Mouse (Mus musculus) neural tube, embryonic 14.5 days (tissue): ENCODE measurements around the gene Il23r. TPM values are rescaled to one million over a fixed set of nuclear protein-coding genes. Genes with fewer than 3 reads are reported as not detected.

Experiments used
- ATAC-seq: fragments of 200-750 bp; cut with Nextera tagmentation; 2 replicates; pipeline ENCODE4 v1.8.0; 2017; ENCODE audit warnings: low read depth, mild to moderate bottlenecking, moderate TSS enrichment, moderate library complexity
- H3K27ac ChIP-seq: fragments of 300-500 bp; sonication (generic); 2 replicates; pipeline ENCODE4 v1.5.1; 2014; ENCODE audit warnings: low read depth, mild to moderate bottlenecking, control low read depth, low read length, moderate library complexity, mixed read lengths
- H3K27me3 ChIP-seq: fragments of 300-500 bp; sonication (generic); 2 replicates; pipeline ENCODE4 v1.6.1; 2014; ENCODE audit warnings: low read length; ENCODE audit not compliant: control insufficient read depth, insufficient read depth
- H3K36me3 ChIP-seq: fragments of 300-500 bp; sonication (generic); 2 replicates; pipeline ENCODE4 v1.6.1; 2014; ENCODE audit warnings: low read length, mixed read lengths; ENCODE audit not compliant: control insufficient read depth, insufficient read depth
- H3K4me1 ChIP-seq: fragments of 300-500 bp; sonication (generic); 2 replicates; pipeline ENCODE4 v1.6.1; 2014; ENCODE audit warnings: low read length; ENCODE audit not compliant: control insufficient read depth, insufficient read depth
- H3K4me2 ChIP-seq: fragments of 300-500 bp; sonication (generic); 2 replicates; pipeline ENCODE4 v1.6.1; 2014; ENCODE audit warnings: mild to moderate bottlenecking, low read depth, low read length, control low read depth
- H3K4me3 ChIP-seq: fragments of 300-500 bp; sonication (generic); 2 replicates; pipeline ENCODE4 v1.5.1; 2014; ENCODE audit warnings: low read depth, low read length, control low read depth, mixed read lengths
- H3K9ac ChIP-seq: fragments of 300-500 bp; sonication (generic); replicated peaks from 2 replicates; pipeline ENCODE4 v1.6.1; 2014; ENCODE audit warnings: low read depth, mild to moderate bottlenecking, control low read depth, low read length, mixed read lengths
- H3K9me3 ChIP-seq: fragments of 300-500 bp; sonication (generic); 2 replicates; pipeline ENCODE4 v1.6.1; 2016; ENCODE audit warnings: low read length; ENCODE audit not compliant: control insufficient read depth
- WGBS: fragments of 180-500 bp; shearing (Covaris S2); extraction: QIAGEN DNeasy Blood & Tissue Kit; methylation state at CpG from one replicate; pipeline ENCODE4 v1.1.7; 2014; 5-methylcytosine and 5-hydroxymethylcytosine counted together
- polyA plus RNA-seq: library from polyadenylated mRNA; unstranded; fragments of >200 nt; fragmentation: Nextera tagmentation; extraction: Ambion mirVana; gene quantifications from 2 replicates; pipeline ENCODE4 v1.2.1, GENCODE M21; 2014

Gene Il23r
- polyA plus RNA-seq, 1 experiment from 2014 or later = not detected

DNA sequence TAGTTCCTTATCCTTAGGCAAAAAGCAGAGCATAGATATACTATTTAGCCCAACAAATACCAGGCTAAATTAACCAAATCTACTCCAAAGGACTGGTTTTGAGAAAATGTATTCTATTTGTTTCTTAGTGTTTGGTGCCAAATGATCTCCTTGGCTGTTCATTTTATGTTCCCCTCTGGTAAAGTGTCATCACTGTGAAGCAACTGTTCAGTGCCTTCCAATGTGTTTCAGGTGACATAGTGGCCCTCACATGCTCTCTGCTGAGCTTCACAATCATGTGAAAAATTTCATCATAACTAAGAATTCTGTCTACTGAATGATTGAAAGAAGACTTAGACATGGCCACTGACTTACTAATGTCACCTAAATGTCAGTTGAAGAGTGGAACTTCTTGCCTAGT lies 54.6 kb downstream of the Il23r start:
- Histone ChIP-seq H3K36me3 (no peaks in the 10 kb centered on the region), H3K9ac (no peak overlapping the region), H3K4me1 (no peaks in the 10 kb centered on the region), H3K27ac (no peak overlapping the region), H3K4me3 (no peak overlapping the region), H3K27me3 (no peaks in the 10 kb centered on the region), H3K9me3 (no peaks in the 10 kb centered on the region), H3K4me2 (no peak overlapping the region)
- no peak for ATAC-seq

DNA sequence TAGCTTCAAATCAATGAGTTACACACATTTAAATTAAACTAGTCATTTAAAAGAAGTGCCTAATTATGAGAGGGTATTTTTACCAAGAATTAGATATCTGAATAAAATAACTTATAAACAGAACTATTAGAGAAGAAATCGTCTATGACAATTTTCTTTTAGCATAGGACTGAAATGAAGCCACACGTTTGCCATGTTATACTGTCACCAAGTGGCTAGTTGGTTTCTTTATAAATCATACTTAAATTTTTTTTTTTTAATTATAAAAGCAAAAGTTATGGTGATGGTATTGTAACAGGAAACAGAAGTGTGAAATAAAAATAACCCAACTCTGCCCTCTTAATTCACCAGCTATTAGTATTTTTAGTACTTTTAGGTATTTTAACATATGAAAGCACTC lies 55.4 kb downstream of the Il23r start:
- no peaks in the 10 kb centered on the region for H3K36me3 ChIP-seq
- H3K9ac ChIP-seq = no peak overlapping the region
- H3K27me3 ChIP-seq = no peaks in the 10 kb centered on the region
- no peak overlapping the region for H3K4me2 ChIP-seq
- 86% methylated on average over 2 of the region's 2 CpGs for WGBS
- no peak overlapping the region for H3K27ac ChIP-seq
- no peaks in the 10 kb centered on the region for H3K4me1 ChIP-seq
- no peak for ATAC-seq
- H3K9me3 ChIP-seq = no peaks in the 10 kb centered on the region
- no peak overlapping the region for H3K4me3 ChIP-seq

DNA sequence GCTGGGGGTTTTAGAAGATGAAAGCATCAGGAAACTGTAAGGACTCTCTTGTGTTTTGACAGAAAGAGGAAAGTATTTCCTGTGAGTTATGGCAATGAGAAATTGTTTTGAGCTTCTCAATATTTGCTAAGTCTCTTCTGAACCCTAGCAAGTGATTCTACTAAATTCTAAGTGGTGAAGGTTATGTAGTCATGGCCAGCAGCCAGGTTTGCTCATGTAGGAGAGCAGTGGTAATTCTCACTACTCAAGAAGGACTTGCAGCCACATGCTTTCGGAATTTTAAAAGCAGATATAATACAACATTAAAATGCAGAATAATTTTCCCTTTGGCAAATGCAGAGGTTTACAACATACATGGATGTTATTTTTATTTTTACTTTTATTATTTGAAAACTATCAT lies 55.9 kb downstream of the Il23r start:
- no peak overlapping the region for H3K9ac ChIP-seq
- H3K4me2 ChIP-seq = no peak overlapping the region
- no peaks in the 10 kb centered on the region for H3K4me1 ChIP-seq
- no peak overlapping the region for H3K27ac ChIP-seq
- no peak overlapping the region for H3K4me3 ChIP-seq
- 97% methylated on average over 1 of the region's 1 CpGs for WGBS
- no peaks in the 10 kb centered on the region for H3K36me3 ChIP-seq
- ATAC-seq = no peak
- no peaks in the 10 kb centered on the region for H3K27me3 ChIP-seq
- no peaks in the 10 kb centered on the region for H3K9me3 ChIP-seq

DNA sequence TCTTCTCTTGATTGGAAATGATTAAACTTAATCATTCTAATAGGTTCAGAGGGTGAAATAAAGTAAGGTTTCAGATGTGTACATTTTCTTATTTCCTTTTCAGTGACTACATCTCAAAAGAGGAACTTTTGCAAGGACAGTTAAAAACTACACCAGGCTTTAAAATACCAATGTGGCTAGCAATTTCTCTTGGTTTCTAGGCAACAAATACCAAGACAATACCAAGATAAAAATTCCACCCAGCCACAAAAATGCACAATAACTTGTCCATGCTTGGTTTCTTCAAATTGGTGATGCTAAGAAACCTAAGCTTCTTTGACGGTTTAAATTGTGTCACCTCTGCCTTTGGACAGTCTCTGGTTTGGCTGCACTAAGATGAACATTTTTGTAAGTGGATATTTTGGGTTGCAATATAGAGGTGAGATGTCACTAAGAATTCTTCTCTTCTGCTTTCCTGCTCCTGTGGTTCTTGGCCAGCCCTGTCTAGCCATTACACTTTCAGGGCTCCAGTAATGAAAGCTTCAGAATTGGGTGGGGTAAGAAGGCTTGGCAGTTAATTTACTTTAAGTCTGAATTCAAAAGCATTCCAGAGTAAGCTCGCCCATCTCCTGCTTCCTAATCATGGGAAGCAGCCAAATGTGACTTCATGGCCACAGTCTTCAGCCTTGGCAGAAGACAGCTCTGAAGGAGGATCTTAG lies 56.8 kb downstream of the Il23r start:
- WGBS = 65% methylated on average over 2 of the region's 2 CpGs
- no peak overlapping the region for H3K4me3 ChIP-seq

GRCm38 (mm10) chr6:67431808-67432207 lies 59.8 kb downstream of the Il23r start:
- Histone ChIP-seq H3K4me1 (no peaks in the 10 kb centered on the region), H3K4me3 (no peak overlapping the region), H3K36me3 (no peaks in the 10 kb centered on the region), H3K9me3 (no peaks in the 10 kb centered on the region), H3K27ac (no peak overlapping the region), H3K9ac (no peak overlapping the region), H3K4me2 (no peak overlapping the region), H3K27me3 (no peaks in the 10 kb centered on the region)
- ATAC-seq = no peak
- 86% methylated on average over 3 of the region's 3 CpGs for WGBS

More for the DNA sequence above, 56.8 kb downstream of the Il23r start:
- Histone ChIP-seq H3K36me3 (no peaks in the 10 kb centered on the region), H3K27ac (no peak overlapping the region), H3K27me3 (no peaks in the 10 kb centered on the region), H3K9ac (no peak overlapping the region), H3K4me1 (no peaks in the 10 kb centered on the region), H3K4me2 (no peak overlapping the region), H3K9me3 (no peaks in the 10 kb centered on the region)
- ATAC-seq = no peak

- Histone ChIP-seq H3K9ac (no peak overlapping the region), H3K27me3 (no peaks in the 10 kb centered on the region), H3K27ac (no peak overlapping the region), H3K36me3 (no peaks in the 10 kb centered on the region), H3K4me1 (no peaks in the 10 kb centered on the region), H3K4me3 (no peak overlapping the region), H3K4me2 (no peak overlapping the region), H3K9me3 (no peaks in the 10 kb centered on the region)
- 67% methylated on average over 5 of the region's 5 CpGs for WGBS
- no peak for ATAC-seq
These were observed 69.9 kb downstream of the Il23r start for GRCm38 (mm10) chr6:67421761-67422160.

GRCm38 (mm10) chr6:67416557-67416956 lies 75.1 kb downstream of the Il23r start:
- H3K4me1 ChIP-seq = no peaks in the 10 kb centered on the region
- H3K36me3 ChIP-seq = no peaks in the 10 kb centered on the region
- no peak overlapping the region for H3K4me2 ChIP-seq
- H3K27me3 ChIP-seq = no peaks in the 10 kb centered on the region
- no peak overlapping the region for H3K4me3 ChIP-seq
- no peaks in the 10 kb centered on the region for H3K9me3 ChIP-seq
- H3K9ac ChIP-seq = no peak overlapping the region
- ATAC-seq = no peak
- WGBS = 83% methylated on average over 3 of the region's 3 CpGs
- H3K27ac ChIP-seq = no peak overlapping the region

GRCm38 (mm10) chr6:67415276-67415675 lies 76.4 kb downstream of the Il23r start:
- no peaks in the 10 kb centered on the region for H3K4me1 ChIP-seq
- H3K4me2 ChIP-seq = no peak overlapping the region
- no peak overlapping the region for H3K27ac ChIP-seq
- 93% methylated on average over 5 of the region's 5 CpGs for WGBS
- H3K36me3 ChIP-seq = no peaks in the 10 kb centered on the region
- H3K9ac ChIP-seq = no peak overlapping the region
- no peaks in the 10 kb centered on the region for H3K27me3 ChIP-seq
- no peak overlapping the region for H3K4me3 ChIP-seq
- no peak for ATAC-seq
- no peaks in the 10 kb centered on the region for H3K9me3 ChIP-seq

DNA sequence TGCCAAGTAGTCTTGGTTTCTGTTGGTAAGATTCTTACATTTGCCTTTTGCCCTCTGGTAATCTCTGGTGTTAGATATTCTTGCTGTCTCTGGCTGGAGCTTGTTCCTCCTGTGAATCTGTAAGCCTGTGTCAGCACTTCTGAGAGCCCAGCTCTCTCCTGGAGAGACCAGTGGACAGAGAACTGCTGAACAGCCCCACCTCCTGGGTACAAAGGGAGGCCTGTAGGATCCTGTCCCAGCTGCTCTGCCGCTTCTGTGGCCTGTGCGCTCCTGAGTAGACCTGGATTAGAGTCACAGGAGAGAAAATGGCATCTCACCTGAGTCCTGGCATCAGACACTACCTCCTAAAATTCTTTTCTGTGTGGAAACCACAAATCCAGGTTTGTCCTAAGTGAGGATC lies 78.3 kb downstream of the Il23r start:
- Histone ChIP-seq H3K27ac (no peak overlapping the region), H3K9ac (no peak overlapping the region), H3K4me2 (no peak overlapping the region), H3K36me3 (no peaks in the 10 kb centered on the region), H3K4me3 (no peak overlapping the region), H3K9me3 (no peaks in the 10 kb centered on the region), H3K4me1 (no peaks in the 10 kb centered on the region), H3K27me3 (no peaks in the 10 kb centered on the region)
- 79% methylated on average over 2 of the region's 2 CpGs for WGBS
- no peak for ATAC-seq
